Mouse (Mus musculus): ENCODE data around the gene Sh3kbp1.
"Not testable (repeated sequence)": the region's sequence is repeated elsewhere in the genome, so short reads cannot be mapped to it uniquely, and the experiment has no call there.

Gene Sh3kbp1

DNA sequence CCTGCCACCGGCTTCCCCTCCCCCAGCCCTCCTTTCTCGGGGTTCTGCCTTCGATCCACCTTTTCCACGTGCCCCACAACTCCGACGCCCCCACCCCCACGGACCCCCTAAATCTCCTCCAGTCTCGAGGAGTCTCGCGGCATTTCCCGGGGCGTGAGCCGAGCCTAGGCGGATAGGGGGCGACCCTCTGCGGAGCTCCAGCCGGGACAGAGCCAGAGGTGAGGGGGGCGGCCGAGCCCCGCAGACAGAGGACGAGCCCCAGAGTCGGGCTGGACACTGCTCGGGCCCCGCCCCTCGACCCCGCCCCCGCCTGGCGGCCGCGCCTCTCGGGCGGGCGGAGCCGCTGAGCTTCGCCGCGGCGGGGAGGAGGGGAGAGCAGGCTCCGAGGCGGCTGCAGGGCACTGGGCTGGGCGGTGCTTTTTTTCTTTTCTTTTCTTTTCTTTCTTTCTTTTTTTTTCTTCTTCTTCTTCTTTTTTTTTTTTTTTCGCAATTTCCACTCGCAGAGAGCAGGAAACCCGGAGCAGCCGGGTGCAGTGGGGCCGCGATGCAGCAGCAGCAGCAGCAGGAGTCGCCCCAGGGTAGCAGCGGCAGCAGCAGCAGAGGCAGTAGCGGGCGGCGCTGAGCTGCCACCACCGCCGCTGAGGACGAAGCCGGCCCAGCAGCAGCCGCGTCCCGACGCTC is at the start of gene Sh3kbp1:
TSS of gene Sh3kbp1 (plus strand) at position 366 of the 681 bp plus-strand sequence.
- peak; percentile 46 to 61 for DNase-seq

DNA sequence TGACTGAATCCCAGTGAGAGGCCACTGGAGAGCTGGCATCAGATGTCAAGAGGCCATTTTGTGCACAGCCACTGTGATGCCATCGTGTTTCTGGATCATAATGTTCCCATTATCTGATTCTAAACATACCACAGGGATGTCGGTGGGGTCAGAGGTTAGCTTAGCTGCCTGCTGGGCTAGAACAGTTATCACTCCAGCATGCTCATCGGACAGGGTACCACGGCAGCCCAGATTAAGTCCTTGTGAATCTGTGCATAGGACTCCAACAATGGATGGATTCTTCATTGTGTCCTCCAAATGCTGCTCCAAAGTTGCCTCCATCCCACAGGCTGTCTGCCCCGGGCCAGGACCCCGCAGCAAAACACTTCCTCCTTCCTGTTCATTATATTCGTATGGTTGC is 42.3 kb upstream of the Sh3kbp1 start:
- not testable (repeated sequence) for DNase-seq

DNA sequence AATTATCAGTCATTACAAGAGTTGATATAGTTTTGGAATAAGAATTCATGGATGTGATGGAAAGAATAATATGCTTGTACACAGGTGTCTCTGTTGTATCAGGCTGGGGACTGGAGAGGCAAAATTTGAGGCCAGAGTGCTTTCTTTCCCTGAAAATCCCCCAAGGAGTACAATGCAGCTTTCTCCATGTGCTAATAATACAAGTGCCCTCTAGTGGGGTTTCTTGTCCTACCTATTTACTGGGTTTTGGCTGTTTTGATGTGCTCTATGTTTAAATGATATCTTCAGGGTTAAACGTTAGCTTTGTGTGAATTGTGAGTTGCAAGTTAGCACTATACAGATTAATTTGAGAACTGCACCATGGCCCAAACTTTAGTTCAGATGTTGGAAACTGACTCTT is 35.4 kb upstream of the Sh3kbp1 start:
- no peak for DNase-seq

DNA sequence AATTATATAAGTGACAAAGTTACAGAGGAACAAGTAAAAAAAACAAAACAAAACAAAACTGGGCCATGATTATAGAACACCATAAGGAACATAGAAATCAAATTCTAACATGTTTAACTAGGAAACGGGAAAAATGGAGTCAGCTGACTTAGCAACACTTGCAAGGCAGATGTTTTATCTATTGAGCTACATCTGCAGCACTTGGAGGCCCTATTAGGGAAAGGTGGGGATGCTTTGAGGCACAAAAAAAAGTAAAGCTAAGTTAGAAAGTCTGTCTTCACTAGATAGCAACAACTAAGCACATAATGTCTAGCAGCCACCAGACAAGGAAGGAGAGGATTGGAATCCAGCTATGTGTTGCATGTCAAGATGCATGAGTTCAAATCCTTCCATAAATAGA is 29.6 kb upstream of the Sh3kbp1 start:
- DNase-seq: no peak

DNA sequence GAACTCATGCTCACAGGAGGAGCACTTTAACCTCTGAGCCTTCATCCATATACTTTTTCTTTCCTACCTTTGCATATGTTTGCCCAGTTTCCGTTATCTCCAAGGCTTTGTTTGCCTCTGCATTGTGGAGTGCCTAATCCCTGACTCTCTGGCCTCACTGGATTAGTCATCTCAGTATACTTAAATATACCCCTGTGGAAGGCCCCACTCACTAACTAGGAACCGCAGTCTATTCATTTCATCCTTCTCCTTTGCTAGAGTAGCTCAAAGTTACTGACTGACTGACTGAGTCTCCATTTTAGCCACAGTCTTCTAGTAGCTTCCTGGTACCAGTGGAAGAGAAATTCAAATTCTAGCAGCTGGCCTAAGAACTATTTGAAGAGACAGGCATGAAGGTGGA is 22.2 kb upstream of the Sh3kbp1 start:
- no peak for DNase-seq

DNA sequence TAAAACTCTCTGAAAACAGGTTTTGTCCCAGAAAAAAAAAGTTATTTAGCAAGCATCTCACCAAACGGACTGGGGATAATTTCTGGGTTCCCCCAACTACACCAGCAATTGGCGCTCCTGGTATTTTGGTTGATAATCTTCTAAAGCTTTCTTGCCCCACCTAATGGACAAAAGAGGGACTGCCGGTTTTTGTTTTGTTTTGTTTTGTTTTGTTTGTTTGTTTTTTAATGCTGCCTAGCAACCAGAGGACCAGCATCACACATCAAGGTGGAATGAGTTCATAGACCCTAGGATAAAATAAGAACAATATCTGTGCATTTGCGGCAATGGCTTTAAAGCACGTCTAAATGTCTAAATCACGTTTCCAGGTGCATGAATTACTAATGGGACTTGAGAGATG is 20.1 kb upstream of the Sh3kbp1 start:
- peak in 1 of 2 experiments; percentile 13 for DNase-seq

DNA sequence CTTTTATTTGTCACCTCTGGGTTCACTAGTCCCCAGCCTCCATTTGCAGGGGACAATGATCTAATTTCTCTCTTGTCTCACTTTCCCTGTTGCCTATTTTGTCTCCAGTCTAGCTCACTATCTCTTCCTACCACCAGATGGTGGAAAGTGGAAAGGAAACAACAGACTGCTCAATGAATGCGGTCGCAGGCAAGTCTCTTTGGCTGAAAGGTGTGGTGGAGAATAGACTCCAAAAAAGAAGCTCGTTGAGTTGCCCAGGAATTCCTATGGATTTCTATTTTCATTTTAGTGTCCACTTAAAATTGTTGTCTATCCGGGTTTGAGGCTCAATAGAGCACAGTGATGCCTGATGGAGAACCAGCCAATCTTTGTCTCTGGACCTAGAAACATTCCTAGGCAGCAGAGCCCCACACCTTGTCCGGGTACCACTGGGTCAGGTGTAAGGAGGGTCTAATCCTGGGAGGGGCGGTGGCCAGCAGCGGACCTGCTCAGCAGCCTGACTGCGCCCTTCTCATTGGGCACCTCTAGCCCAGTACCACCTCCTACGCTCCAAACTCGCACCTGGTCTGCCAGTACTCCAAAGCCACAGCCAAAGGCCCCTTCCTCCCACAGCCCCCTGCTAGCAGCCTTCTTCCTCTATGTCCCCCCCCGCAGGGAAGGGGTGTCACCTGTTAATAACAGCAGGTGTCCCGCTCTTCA is 715 bp upstream of the Sh3kbp1 start:
- DNase-seq: peak; percentile 8 to 16

DNA sequence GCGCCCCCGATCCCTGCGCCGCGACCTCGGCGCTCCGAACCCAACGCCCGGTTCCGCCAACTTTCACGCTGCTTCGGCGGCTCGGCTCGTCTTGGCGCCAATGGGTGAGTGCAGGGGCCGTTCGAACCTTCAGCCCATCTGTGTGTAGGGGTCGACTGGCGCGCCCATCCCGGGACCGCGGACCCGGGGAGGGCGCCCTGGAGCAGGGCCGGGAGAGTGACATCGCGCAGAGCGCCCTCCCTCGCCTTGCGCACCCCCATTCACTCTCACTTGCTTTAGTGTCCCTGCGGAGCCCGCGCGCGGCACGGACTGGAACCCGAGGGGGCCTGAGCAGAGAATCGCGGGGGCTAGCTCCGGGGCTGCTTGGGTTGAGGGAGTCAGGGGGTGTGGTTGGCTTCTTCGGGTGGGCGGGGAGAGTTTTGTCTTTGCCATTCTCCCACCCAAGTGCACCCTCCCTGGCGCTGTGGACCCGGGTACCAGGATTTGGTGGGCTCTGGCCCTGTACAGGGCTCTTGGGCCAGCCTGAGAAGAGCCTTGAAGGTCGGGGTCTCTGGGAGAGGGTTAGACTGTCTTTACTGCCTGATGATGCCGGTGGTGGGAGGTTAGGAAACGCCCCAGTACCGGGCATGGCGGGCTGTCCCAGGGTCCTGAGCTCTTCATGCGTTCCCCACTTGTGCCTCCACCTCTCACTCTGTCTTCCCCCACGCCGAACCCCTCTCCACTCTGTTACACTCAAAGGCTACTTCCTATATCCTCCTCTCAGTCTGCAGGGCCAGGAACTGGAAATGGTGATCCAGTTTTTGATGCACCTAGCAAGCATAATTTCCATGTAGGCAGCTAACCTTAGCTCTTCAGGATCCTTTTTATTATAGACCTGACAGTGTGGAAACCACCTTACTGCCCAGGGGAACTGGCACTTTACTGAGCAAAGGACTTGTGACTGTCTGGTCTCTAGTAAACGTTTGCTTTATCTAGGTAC is 805 bp downstream of the Sh3kbp1 start:
- peak; percentile 25 to 26 for DNase-seq

DNA sequence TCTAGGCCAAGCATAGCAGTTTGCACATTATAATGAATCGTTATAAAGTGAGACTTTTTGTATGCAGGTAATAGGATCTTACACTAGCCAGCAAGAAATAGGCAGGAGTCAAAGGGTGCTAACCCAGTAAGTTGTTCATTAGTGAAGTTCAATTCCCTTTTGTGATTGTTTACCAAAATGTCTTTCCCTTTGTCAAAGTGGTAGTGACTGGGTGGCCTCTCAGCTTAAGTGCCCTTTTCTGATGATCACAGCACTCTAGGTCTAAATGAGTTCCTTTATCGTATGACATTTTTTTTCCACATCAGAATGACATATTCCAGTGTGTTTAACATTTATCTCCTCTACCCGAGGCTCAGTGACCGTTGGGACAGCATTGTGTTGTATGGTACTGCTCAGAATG is 1.6 kb downstream of the Sh3kbp1 start:
- DNase-seq: no peak

DNA sequence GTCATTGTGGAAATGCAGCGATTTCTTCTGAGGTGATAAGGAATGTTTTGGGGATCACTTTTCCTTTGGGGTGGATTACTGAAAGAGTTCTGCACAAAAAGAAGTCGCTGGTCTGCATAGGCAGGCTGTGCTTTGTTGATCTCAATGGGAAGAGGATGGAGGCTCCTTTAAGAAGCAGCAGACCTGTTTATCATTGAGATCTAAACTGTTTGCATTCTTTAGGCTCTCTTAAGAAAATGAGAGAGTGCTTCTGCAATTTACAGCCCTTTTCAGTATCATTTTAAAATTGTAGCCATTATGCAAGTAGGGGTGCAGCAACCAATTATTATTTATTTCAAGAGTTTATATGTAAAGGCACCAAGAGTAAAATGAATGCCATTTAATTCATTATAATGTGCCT is 2.1 kb downstream of the Sh3kbp1 start:
- no peak for DNase-seq

DNA sequence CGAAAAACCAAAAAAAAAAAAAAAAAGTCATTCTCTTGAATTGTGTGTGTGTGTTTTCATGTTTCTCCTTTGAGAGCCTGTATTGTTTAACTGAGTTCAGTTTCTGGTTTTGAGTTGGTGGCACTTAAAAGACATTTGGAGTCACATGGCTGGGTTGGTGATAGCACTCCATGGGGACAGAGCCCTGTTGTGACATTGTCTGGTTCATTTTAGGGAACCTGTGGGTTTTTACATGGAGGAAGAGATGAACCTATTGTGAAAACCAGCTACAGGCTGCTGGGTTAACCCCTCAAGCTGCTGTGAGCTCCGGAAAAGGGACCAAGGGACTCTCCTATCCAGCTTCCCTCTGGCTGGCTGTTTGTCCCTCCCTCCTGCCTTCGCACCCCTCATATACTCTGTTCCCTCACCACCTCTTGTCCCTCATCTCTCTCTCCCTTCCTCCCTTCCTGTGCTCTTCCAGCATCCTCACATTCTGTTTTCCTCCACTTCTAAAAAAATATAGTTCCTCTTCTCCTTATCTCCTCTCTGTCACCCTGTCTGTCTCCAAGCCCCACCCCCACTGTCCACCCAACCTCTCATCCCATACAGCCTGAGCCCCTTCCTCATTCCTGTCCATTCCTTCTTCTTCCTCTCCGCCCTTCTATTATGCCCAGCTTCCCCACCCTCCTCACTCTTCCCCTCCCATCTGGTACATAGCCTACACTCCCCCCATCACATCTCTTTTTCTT is 11.6 kb downstream of the Sh3kbp1 start:
- DNase-seq: no peak

DNA sequence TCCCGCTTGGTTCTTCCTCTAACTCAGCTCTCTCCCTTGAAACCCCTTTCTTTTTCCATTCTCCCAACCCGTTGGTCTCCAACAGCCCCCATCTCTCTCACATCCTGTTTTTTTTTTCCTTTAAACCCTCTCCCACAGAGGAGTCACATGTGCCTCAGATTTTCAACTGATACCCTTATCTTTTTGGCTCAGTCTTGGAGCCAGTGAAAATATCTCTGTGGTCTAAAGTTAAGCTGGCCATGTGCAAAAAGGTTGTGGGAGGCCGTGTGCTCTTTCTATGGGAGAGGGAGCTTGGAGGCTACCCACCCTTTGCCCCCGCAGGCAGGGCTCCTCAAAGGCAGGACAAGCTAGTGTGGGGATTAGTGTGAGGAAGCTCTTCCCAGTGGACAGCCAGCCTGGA is 12.9 kb downstream of the Sh3kbp1 start:
- no peak for DNase-seq

DNA sequence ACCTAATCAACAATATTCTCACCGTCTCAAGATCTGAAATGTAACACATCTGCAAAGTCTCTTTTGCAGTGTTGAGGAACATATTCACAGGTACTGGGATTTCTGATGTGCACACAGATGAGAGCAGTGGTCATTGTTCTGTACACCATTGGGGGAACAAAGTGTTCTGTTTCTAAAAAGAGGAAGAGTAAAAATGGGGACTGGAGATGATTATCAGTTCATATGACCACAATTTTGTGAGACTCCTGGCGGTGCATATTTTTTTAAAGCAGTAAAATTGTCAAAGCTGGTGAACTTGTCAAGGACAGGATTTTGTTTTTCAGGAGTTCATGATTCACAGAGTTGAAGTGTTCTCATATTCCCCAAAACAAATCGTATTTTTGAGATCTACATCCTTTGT is 18.2 kb downstream of the Sh3kbp1 start:
- DNase-seq: no peak

DNA sequence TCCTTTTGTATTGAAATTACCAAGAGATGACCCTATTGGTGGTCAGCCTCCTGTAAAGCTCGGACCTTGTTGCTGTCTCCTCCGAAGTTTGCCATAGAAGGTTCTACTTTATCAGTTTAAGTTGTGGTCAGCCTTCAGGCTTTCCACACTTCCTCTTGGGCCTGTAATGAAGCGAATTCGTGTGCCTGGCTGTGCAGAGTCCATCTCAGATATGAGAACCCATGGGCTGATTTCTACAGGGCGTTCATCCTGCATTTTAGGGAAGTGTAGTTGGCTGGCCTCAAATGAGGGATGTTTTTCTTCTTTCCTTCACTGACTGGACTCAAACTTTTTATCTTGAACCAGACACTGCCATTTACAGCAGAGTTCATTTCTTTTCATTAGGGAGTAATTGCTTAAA is 20.5 kb downstream of the Sh3kbp1 start:
- no peak for DNase-seq

DNA sequence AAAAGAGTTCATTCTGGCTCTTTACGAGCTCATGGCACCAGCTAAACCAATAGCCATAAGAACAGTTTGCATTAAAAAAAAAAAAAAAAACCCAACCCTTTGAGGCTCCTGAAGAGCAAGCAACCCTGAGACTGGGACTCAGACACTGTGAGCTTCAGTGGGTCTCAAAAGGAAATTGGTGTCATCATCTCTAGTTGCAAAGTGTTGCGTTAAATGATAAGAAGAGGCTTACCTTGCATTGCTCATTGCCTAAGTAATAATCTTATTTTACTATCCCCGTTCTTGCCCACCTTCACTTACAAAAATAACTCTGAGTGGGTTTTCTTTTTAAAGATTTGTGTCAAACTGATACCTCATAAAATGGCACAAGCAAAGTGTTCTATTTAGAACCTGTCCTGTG is 21.5 kb downstream of the Sh3kbp1 start:
- DNase-seq: no peak

DNA sequence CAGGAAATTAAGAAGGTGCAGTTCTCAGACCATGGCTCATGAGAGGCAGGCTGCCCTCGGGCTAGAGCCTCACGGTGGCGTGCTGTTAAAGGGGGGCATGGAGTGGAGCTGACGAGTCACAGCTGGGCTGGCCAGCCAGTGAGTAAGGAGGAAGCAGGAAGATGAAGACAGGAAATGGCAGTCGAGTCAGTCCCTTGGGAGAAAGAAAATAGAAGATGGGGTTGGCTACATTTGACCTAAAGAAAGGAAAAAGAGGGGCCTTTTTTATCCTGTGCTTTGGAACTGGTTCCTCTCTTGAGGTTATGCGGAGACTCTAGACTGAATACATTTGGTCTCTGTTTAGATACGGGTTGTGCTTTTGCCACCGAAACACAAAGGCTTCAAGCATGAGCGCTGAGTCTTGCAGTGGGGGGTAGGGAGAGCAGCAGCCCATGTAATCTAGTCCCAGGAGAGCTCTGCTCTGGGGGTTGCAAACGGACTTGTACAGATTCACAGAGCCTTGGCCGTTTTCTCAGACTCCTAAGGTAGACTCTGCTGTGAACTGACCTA is 23.1 kb downstream of the Sh3kbp1 start:
- DNase-seq: no peak

DNA sequence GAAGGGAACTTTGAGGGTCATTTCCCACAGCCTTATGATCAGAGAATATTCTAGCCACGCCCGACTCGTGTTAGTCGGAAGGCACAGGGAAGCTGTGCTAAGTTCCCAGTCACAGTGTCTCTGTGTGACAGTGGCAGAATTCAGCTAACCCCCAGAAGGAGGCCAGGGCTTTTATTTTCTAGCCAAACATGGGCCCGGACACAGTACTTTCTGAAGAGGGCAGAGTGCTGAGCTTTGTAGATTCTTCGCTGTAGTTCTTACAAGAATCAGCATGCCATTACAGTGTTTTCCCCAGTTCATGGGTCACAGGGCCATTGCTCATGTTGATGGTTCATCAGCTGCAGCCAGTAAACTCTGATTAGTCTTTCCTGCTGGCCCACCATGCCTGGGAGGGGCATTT is 23.7 kb downstream of the Sh3kbp1 start:
- no peak for DNase-seq

DNA sequence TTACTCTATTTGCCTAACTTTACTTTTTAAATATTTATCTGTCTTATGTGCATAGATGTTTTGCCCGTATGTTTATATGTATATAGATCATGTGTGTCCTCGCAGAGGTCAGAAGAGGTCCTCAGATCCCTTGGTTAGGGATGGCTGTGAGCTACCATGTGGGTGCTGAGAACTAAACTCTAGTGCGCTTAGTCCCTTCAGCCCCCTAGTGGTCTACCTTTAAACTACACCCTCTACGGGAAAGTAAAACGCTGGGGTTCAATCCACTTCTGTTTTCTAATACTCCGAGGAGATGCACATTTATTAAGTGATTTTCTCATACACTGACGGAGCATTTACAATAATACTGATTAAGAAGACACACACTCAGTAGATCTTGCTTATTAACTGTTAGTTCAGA is 44.3 kb downstream of the Sh3kbp1 start:
- no peak for DNase-seq

DNA sequence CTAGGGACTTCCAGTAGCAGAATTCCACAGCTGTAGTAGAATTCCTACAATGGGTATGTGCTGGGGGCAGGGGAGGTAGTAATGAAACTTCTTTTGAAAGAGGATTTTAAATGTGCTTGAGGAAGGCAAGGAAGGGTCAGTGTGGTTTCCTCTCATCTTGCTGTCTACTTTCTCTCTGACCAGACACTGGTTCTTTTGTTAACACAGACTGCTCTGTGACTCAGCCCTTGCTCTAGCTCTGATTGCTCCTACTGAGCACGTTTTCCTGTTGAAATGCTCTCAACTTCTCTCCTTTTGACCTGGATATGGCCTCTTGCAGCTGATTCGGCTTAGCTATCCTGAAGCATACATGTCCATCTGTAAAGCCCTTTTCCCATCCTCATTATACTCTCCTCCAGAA is 45.4 kb downstream of the Sh3kbp1 start:
- no peak for DNase-seq

DNA sequence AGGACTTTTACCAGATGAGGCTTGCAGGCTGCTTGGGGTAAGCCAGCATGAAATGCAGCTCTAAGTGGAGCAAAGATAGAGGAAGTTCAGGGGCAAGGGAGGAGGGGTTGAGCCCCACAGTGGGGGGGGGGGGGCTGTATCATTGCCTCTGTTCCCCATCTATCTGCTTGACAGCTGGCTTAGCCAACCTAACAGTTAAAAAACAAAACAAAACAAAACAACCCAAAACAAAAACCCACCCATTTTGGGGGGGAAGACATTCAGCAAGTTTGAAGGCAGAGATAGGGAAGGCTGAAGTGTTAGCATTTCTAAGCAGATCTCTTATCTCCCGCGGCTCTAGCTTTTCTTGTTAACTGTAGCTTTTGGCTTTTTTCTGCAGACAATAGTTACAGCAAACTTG is 49.2 kb downstream of the Sh3kbp1 start:
- no peak for DNase-seq

DNA sequence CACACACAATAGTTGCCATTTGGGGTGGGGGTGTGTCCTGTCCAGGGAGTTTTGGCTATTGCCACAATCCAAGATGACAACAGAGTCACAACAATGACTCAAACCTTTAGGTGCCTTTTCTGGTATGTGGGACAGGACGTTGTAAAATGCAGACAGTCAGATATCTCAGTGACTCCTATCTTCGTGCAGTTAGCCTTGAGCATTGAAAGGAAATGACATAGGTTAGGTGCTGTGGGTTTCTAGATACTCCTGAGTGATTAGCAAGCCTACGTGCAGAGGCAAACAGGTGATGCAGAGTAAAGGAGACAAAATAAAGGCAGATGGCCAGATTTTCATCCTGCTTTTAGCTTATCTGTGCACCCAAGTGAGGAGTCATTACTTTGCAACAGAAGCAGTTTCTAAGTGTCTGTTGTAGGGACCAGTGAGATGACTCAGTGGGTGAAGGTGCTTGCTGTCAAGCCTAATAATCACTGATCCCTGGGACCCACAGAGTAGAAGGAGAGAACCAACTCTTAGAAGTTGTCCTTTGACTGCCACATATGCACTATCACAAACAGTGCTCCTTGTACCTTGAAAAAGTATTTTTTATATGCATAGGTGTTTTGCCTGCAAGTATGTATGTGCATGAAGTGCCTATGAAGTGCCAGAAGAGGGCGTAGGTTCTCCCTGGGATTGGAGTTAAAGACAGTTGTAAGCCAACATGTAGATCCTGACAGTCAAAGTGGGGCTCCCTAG is 50.7 kb downstream of the Sh3kbp1 start:
- DNase-seq: no peak

DNA sequence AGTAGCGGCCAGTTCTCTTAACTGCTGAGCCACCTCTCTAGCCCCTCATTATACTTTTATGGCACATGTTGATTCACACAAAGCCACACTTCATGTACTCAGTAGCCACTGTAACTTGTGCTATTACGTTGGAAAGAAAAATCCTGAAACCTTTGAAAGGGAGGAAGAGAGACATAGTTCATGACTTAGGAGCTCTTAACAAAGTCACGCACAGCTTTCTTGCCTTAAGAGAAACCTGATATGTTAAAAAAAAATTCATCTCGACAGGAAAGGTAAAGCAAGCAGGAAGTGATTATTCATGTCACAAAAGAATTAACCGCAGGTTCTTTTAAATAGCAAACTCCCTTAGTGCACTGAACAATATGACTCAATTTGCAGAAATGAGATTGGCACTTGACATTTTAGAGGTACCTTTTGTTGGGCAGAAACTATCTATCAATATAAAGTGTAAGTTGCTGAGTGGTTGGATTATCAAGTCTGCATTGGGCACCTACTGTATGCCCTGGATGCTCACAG is 51.3 kb downstream of the Sh3kbp1 start:
- no peak for DNase-seq
